Mouse (Mus musculus): ENCODE data around the gene Crim1.

DNA sequence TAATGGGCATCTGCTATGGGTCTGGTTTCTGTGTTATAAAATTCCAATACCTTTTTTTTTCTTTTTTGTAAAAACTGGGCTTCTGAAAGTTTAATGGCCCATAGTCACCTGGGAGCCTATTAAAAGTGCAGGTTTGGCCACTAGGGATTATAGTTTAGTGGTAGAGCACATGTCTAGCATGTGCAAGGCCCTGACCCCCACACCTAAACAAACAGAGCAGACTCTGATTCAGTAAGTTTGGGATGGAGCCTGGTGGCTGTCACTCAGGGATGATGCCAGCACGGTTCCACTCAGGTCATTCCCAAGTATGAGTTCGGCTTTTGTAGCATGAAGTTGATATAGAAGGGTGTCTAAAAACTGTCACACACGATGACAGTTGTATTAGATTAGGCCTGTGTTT, 8.8 kb downstream of the Crim1 start:
- TF ChIP-seq CTCF (IDR thresholded peaks at IDR 0.05; ENCODE audit: control insufficient read depth, insufficient read depth, low read length) (no peak), POLR2A (IDR thresholded peaks at IDR 0.05; ENCODE audit: borderline replicate concordance, control insufficient read depth, low read depth, low read length) (no peak)
